Mouse (Mus musculus) heart, adult 2 months (tissue): ENCODE results near the gene Unc5c.

Source experiments
- CTCF ChIP-seq: fragments of 200-600 bp; IDR thresholded peaks from 2 replicates; pipeline ENCODE4 v1.8.1; 2022; ENCODE audit warnings: antibody characterized with exemption, mild to moderate bottlenecking, moderate library complexity
- EP300 ChIP-seq: fragments of 200-500 bp; IDR thresholded peaks from 2 replicates; pipeline ENCODE4 v1.6.1; 2011; ENCODE audit warnings: low read depth, low read length, control low read depth; ENCODE audit not compliant: insufficient read depth
- POLR2A ChIP-seq: fragments of 200-500 bp; IDR thresholded peaks from 2 replicates; pipeline ENCODE4 v1.6.1; 2011; ENCODE audit warnings: mild to moderate bottlenecking, low read depth, low read length, control low read depth; ENCODE audit not compliant: insufficient read depth

DNA sequence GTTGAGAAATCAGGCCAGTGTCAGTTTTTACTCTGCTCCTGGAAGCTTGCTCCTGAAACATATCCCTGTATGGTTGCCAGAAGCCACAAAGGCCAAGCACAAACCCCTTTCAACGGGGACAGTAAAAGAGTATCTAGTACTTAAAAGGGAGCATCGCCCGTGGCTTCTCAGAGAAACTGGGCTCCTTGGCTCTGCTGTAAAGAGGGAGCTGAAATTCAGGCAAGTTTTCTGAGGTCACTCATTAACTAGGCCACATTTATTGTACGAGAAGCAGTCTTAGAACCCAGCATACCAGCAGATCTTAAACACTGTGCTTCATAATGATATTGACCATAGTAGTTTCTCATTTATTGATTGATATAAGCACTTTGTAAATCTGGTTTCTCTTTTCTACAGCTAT is 317.5 kb downstream of the Unc5c start:
- TF ChIP-seq CTCF, result no peak
- no peak for TF ChIP-seq POLR2A
- TF ChIP-seq EP300, result no peak
